Mouse (Mus musculus) ES-E14 (cell line): ENCODE measurements around the gene Anapc5.

Experiments used
- HCFC1 ChIP-seq: IDR thresholded peaks from 2 replicates; pipeline ENCODE4 v1.6.1; 2012; ENCODE audit warnings: low read length, inconsistent platforms, borderline replicate concordance; ENCODE audit not compliant: insufficient read depth
- MAFK ChIP-seq: IDR thresholded peaks from 2 replicates; pipeline ENCODE4 v1.6.1; 2014; ENCODE audit warnings: mild to moderate bottlenecking, low read depth, low read length, inconsistent platforms; ENCODE audit not compliant: insufficient read depth
- ZNF384 ChIP-seq: IDR thresholded peaks from 2 replicates; pipeline ENCODE4 v1.6.1; 2012; ENCODE audit warnings: low read depth, low read length, inconsistent platforms

- no peak for TF ChIP-seq ZNF384
- no peak for TF ChIP-seq HCFC1
- no peak for TF ChIP-seq MAFK
These were observed 50.8 kb downstream of the Anapc5 start for GRCm38 (mm10) chr5:122770304-122770703.
